Mouse (Mus musculus) heart, postnatal 0 days (tissue): ENCODE data around the gene Olfr10.

ENCODE experiments used
- CTCF ChIP-seq: IDR thresholded peaks from 2 replicates; pipeline ENCODE4 v1.5.1; 2016; ENCODE audit warnings: antibody characterized with exemption, control low read depth, low read depth
- EP300 ChIP-seq: IDR thresholded peaks from 2 replicates; pipeline ENCODE4 v1.6.1; 2016; ENCODE audit warnings: antibody characterized with exemption, low read depth

DNA sequence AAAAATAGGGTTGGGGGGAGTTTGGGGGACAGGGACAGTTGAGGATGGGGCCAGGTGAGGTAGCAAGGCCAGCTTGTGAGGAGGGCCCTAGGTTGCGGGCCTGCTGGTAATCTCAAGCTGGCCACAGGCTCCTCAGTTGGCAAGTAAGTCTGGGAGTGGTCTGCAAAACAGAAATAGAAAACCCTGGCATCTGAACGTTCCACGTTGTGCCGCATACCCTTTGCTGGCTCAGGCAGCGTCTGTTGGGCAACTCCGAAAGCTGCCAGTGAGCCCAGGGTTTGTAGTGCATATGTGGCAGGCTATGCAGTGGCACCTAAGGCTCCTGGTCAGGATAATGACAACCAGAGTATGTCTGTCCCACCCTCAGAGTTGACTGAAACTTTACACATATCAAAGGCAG is 41.4 kb upstream of the Olfr10 start:
- TF ChIP-seq CTCF (no peak), EP300 (no peak)
